Mouse (Mus musculus): ENCODE data around the gene Rcl1. TPM values are rescaled to one million over a fixed set of nuclear protein-coding genes. Genes with fewer than 3 reads are reported as not detected.

The Rcl1 gene
- polyA plus RNA-seq, 1 experiment from 2014 or later = 44.2 TPM

- no peaks in the 10 kb centered on the region for H3K4me1 ChIP-seq
- H3K4me2 ChIP-seq = no peak overlapping the region
- no peaks in the 10 kb centered on the region for H3K9me3 ChIP-seq
- H3K36me3 ChIP-seq = peaks cover 17% of the 10 kb centered on the region
- no peak overlapping the region for H3K9ac ChIP-seq
- WGBS = 86% methylated on average over 10 of the region's 10 CpGs
- no peak for ATAC-seq (ENCODE audit: insufficient number of reproducible peaks, low FRiP score, low TSS enrichment, low read depth)
- H3K27me3 ChIP-seq = no peaks in the 10 kb centered on the region
- no peak overlapping the region for H3K27ac ChIP-seq
- no peak overlapping the region for H3K4me3 ChIP-seq
These were observed 12.8 kb downstream of the Rcl1 start for GRCm38 (mm10) chr19:29113746-29114649.

GRCm38 (mm10) chr19:29116796-29117195 lies 15.6 kb downstream of the Rcl1 start:
- Histone ChIP-seq H3K9me3 (no peaks in the 10 kb centered on the region), H3K4me3 (no peak overlapping the region), H3K27me3 (no peaks in the 10 kb centered on the region), H3K9ac (no peak overlapping the region), H3K27ac (no peak overlapping the region), H3K4me1 (no peaks in the 10 kb centered on the region), H3K36me3 (peaks cover 25% of the 10 kb centered on the region), H3K4me2 (no peak overlapping the region)
- ATAC-seq (ENCODE audit: insufficient number of reproducible peaks, low FRiP score, low TSS enrichment, low read depth) = no peak
- WGBS = 90% methylated on average over 6 of the region's 6 CpGs

GRCm38 (mm10) chr19:29118196-29118595 lies 17.0 kb downstream of the Rcl1 start:
- Histone ChIP-seq H3K36me3 (peaks cover 31% of the 10 kb centered on the region), H3K4me1 (no peaks in the 10 kb centered on the region)
- WGBS = 88% methylated on average over 13 of the region's 13 CpGs

DNA sequence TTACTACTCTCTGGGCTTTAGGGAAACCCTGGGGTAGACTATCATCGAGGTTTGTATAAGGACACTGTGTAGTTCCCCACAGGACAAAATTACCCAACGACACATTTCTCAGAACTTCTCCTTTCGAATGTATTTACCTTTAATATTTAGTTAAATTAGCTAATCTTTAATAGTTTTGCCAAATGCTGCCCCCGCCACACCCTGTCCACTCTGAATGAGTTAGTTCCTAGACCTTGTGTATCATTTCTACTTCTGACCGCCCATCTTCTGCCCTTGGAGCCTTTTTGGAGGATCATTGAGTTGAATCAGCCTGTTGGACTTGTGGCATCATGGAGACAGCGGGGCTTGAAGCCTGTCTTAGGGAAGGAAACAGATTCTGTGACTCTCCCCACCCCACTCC lies 19.1 kb downstream of the Rcl1 start:
- H3K36me3 ChIP-seq = peaks cover 43% of the 10 kb centered on the region
- no peak overlapping the region for H3K9ac ChIP-seq

More at GRCm38 (mm10) chr19:29118196-29118595, 17.0 kb downstream of the Rcl1 start:
- no peak overlapping the region for H3K27ac ChIP-seq
- H3K4me2 ChIP-seq = no peak overlapping the region
- H3K9ac ChIP-seq = no peak overlapping the region
- no peaks in the 10 kb centered on the region for H3K9me3 ChIP-seq
- no peak for ATAC-seq (ENCODE audit: insufficient number of reproducible peaks, low FRiP score, low TSS enrichment, low read depth)
- H3K4me3 ChIP-seq = no peak overlapping the region
- no peaks in the 10 kb centered on the region for H3K27me3 ChIP-seq

DNA sequence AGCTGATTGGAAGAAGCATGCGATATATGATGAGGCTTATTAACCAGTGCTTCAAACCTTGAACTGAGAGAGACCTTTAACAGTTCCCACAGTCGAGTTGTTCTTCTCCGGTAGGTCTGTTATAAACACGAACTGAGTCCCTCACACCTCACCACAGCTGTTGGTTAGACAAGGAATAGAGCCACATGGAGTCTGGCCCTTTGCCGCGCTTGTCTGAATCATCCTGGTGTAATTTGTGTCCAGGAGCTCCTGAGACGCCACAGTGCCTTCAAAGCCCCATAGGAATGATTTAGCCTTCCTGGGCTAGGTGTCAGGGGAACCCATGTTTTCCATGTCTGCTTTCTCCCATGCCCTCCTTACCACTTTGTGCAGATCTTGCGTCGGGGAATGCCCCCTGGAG lies 20.2 kb downstream of the Rcl1 start:
- no peak for ATAC-seq (ENCODE audit: insufficient number of reproducible peaks, low FRiP score, low TSS enrichment, low read depth)
- H3K4me1 ChIP-seq = no peaks in the 10 kb centered on the region
- peaks cover 43% of the 10 kb centered on the region for H3K36me3 ChIP-seq
- 80% methylated on average over 9 of the region's 9 CpGs for WGBS
- H3K27me3 ChIP-seq = no peaks in the 10 kb centered on the region
- no peak overlapping the region for H3K27ac ChIP-seq
- no peak overlapping the region for H3K9ac ChIP-seq
- H3K4me3 ChIP-seq = no peak overlapping the region
- H3K4me2 ChIP-seq = no peak overlapping the region
- no peaks in the 10 kb centered on the region for H3K9me3 ChIP-seq

More for the DNA sequence above, 19.1 kb downstream of the Rcl1 start:
- Histone ChIP-seq H3K27me3 (no peaks in the 10 kb centered on the region), H3K4me2 (no peak overlapping the region), H3K4me3 (no peak overlapping the region), H3K9me3 (no peaks in the 10 kb centered on the region), H3K27ac (no peak overlapping the region), H3K4me1 (no peaks in the 10 kb centered on the region)
- WGBS = 95% methylated on average over 6 of the region's 6 CpGs
- no peak for ATAC-seq (ENCODE audit: insufficient number of reproducible peaks, low FRiP score, low TSS enrichment, low read depth)

GRCm38 (mm10) chr19:29124886-29125585 lies 23.9 kb downstream of the Rcl1 start:
- no peak overlapping the region for H3K4me2 ChIP-seq
- H3K9me3 ChIP-seq = no peaks in the 10 kb centered on the region
- no peak overlapping the region for H3K4me3 ChIP-seq
- no peak for ATAC-seq (ENCODE audit: insufficient number of reproducible peaks, low FRiP score, low TSS enrichment, low read depth)
- no peak overlapping the region for H3K9ac ChIP-seq
- H3K36me3 ChIP-seq = peaks cover 39% of the 10 kb centered on the region
- WGBS = 78% methylated on average over 13 of the region's 13 CpGs
- no peaks in the 10 kb centered on the region for H3K4me1 ChIP-seq
- H3K27me3 ChIP-seq = no peaks in the 10 kb centered on the region
- H3K27ac ChIP-seq = no peak overlapping the region

- Histone ChIP-seq H3K9ac (no peak overlapping the region), H3K4me2 (no peak overlapping the region), H3K4me1 (no peaks in the 10 kb centered on the region), H3K4me3 (no peak overlapping the region), H3K27ac (no peak overlapping the region), H3K27me3 (no peaks in the 10 kb centered on the region), H3K36me3 (peaks cover 47% of the 10 kb centered on the region), H3K9me3 (no peaks in the 10 kb centered on the region)
- no peak for ATAC-seq (ENCODE audit: insufficient number of reproducible peaks, low FRiP score, low TSS enrichment, low read depth)
- WGBS = 93% methylated on average over 12 of the region's 12 CpGs
These were observed 25.3 kb downstream of the Rcl1 start for GRCm38 (mm10) chr19:29126347-29127015.

GRCm38 (mm10) chr19:29127331-29127730 lies 26.2 kb downstream of the Rcl1 start:
- no peak overlapping the region for H3K4me2 ChIP-seq
- no peaks in the 10 kb centered on the region for H3K9me3 ChIP-seq
- no peaks in the 10 kb centered on the region for H3K4me1 ChIP-seq
- H3K36me3 ChIP-seq = peaks cover 51% of the 10 kb centered on the region
- no peak for ATAC-seq (ENCODE audit: insufficient number of reproducible peaks, low FRiP score, low TSS enrichment, low read depth)
- H3K27ac ChIP-seq = no peak overlapping the region
- H3K27me3 ChIP-seq = no peaks in the 10 kb centered on the region
- 58% methylated on average over 6 of the region's 6 CpGs for WGBS
- H3K9ac ChIP-seq = no peak overlapping the region
- no peak overlapping the region for H3K4me3 ChIP-seq

DNA sequence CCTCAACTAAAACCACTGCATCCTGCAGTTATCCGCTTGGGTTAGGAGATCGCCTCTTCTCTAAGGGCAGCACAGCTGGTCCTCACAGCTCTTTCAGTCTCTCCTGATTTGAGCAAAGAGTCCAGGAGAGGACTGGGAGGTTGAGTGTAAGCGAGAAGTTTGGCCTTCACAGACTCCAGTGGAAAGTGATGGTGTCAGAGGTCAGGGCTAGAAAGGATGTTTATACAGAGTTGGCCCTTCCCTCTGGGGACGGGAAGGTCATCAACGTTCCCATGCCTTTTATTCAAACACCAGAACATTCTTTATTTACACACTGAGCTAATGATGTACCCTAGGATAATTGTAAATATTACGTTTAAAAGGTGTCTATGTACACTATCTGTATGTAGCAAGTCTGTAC lies 27.0 kb downstream of the Rcl1 start:
- WGBS = 82% methylated on average over 6 of the region's 6 CpGs
- H3K4me1 ChIP-seq = no peaks in the 10 kb centered on the region
- no peaks in the 10 kb centered on the region for H3K9me3 ChIP-seq
- peaks cover 45% of the 10 kb centered on the region for H3K36me3 ChIP-seq
- no peak overlapping the region for H3K27ac ChIP-seq
- no peak for ATAC-seq (ENCODE audit: insufficient number of reproducible peaks, low FRiP score, low TSS enrichment, low read depth)
- H3K9ac ChIP-seq = no peak overlapping the region
- H3K4me3 ChIP-seq = no peak overlapping the region
- no peak overlapping the region for H3K4me2 ChIP-seq
- H3K27me3 ChIP-seq = no peaks in the 10 kb centered on the region

- no peak overlapping the region for H3K9ac ChIP-seq
- H3K27me3 ChIP-seq = no peaks in the 10 kb centered on the region
- H3K9me3 ChIP-seq = no peaks in the 10 kb centered on the region
- no peaks in the 10 kb centered on the region for H3K4me1 ChIP-seq
- no peak overlapping the region for H3K27ac ChIP-seq
- no peak overlapping the region for H3K4me3 ChIP-seq
- no peak overlapping the region for H3K4me2 ChIP-seq
- H3K36me3 ChIP-seq = peaks cover 43% of the 10 kb centered on the region
- no peak for ATAC-seq (ENCODE audit: insufficient number of reproducible peaks, low FRiP score, low TSS enrichment, low read depth)
- WGBS = 92% methylated on average over 5 of the region's 5 CpGs
These were observed 28.4 kb downstream of the Rcl1 start for GRCm38 (mm10) chr19:29129551-29129950.

- Histone ChIP-seq H3K9me3 (no peaks in the 10 kb centered on the region), H3K36me3 (peaks cover 43% of the 10 kb centered on the region), H3K9ac (no peak overlapping the region), H3K4me3 (no peak overlapping the region), H3K4me2 (no peak overlapping the region), H3K4me1 (no peaks in the 10 kb centered on the region), H3K27ac (no peak overlapping the region), H3K27me3 (no peaks in the 10 kb centered on the region)
- ATAC-seq (ENCODE audit: insufficient number of reproducible peaks, low FRiP score, low TSS enrichment, low read depth) = no peak
- 78% methylated on average over 4 of the region's 4 CpGs for WGBS
These were observed 30.0 kb downstream of the Rcl1 start for GRCm38 (mm10) chr19:29131171-29131570.

- Histone ChIP-seq H3K27ac (no peak overlapping the region), H3K4me1 (no peaks in the 10 kb centered on the region), H3K36me3 (peaks cover 46% of the 10 kb centered on the region), H3K4me3 (no peak overlapping the region), H3K9me3 (no peaks in the 10 kb centered on the region), H3K9ac (no peak overlapping the region), H3K27me3 (no peaks in the 10 kb centered on the region), H3K4me2 (no peak overlapping the region)
- WGBS = 91% methylated on average over 11 of the region's 11 CpGs
- no peak for ATAC-seq (ENCODE audit: insufficient number of reproducible peaks, low FRiP score, low TSS enrichment, low read depth)
These were observed 33.1 kb downstream of the Rcl1 start for GRCm38 (mm10) chr19:29134293-29134692.

Data from limb, embryonic 15.5 days (tissue).